Mouse (Mus musculus) Muller cell, postnatal 12 days (primary cell): ENCODE results near the gene Gopc.
"Not testable (repeated sequence)": the region's sequence is repeated elsewhere in the genome, so short reads cannot be mapped to it uniquely, and the experiment has no call there.

Experiments
- DNase-seq: peaks from one replicate; pipeline ENCODE4 v3.0.0-alpha.2; 2015; ENCODE audit errors: inconsistent ontology term

Gopc gene

DNA sequence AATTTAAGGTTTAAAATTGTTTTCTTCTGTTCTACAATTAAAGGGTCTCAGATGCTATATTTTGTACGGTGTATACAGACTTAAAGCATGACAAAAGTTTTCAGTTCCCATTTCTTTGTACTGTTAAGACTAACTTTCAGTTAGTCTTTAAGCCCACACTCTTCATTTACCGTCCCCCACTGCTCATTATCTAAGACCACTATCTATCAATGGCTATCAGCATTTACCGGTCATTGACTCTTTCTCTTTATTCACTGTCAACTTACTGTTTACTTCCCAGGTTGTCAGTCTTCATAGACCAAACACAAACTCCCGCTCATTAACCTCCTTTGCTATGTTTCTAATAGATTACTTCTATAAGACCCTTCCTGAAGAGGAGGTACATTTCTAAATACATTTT lies 5.3 kb upstream of the Gopc start:
- no peak for DNase-seq

DNA sequence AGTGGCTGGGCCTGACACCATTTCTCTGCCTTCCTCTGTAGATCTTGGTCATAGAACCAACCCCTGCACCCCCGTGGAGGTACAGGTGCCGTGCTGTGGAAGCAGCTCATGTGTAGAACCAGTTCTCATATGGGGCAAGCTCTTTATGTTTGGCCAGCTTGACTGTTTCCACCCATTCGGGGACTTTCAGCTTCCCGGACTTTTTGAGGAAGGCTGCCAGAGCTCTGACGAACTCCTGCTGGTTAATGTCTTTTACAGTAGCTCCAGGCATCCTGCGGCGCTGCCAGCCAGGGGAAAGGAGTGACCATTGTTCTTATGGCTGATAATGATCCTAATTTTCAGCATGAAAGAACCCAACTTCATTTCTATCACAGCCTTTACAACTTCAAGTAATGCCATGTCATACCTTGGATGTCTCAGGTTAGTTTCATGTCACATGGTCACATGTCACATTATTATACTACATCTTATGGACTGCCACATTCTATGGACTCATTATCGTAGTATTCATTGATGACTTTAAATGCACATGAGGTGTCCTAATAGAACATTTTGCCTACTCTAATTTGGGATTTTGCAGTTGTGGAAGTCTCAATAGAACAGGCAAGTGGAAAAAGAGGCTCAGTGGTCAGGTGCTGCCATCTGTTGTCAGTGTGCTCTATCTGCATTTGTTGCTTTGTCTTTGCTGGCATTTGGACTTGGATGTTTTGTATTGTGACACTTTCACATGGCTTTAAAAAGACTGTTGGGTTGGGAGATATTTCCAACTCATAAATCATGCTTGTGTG lies 3.1 kb upstream of the Gopc start:
- DNase-seq = peak; percentile 60

GRCm38 (mm10) chr10:52383522-52383921 lies 1.6 kb upstream of the Gopc start:
- no peak for DNase-seq

DNA sequence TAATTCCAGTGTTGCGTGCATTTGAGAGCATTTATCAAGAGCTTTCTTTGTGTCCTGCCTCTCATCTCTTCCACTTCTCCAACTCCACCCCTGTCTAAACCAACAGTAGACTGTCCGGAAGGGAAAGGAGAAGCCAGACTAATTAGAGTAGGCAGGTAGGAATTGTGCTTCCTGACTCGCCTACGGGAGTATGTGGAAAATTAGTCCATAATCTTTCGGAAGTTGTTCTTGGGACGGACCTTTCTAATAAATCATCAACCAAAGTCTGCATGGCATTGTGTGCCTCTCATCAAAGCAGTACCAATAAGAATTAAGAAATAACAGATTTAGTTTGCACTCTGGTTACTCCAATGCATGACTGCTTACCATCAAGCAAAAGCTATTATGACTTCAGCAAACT lies 1.1 kb upstream of the Gopc start:
- DNase-seq = peak; percentile 15

DNA sequence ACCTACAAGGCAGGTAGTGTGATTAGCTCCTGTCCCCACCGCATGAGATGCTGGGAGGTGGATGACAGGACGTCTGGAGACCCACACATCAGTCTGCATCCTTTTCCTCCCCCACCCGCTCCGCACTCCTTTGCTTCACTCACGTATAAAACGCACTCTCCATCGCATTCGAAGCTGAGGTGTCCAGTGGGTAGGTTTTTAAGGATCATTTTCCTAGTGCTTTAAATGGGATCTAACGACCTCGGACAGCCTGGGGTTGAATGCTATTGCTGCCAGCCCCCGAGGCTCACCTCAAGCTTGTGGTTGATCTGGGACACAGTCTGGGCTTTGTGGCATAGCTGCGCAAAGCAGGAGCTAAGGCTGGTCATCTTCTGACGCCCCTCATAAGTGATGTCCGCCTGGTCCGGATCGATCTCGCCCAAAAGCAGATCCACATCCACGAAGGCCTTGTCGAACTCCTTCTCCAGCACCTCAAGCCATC lies 563 bp downstream of the Gopc start:
- DNase-seq = no peak

DNA sequence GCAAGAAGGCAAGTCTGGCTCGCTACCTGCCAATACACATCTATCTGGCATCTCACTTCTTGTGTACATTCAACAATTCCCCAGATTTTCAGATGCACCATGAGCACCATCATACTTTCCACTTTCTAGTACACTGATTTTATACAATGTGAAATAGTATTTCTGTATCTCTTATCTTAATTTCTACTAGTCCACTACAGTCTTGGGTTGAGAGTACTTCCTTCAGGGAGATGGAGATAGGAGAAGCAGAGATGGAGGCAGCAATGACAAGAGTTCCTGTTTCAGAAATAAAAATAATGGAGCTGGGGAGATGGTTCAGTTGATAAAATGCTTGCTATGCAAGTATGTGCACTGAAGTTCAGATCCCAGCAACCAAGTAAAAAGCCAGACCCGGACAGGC lies 4.1 kb downstream of the Gopc start:
- no peak for DNase-seq

DNA sequence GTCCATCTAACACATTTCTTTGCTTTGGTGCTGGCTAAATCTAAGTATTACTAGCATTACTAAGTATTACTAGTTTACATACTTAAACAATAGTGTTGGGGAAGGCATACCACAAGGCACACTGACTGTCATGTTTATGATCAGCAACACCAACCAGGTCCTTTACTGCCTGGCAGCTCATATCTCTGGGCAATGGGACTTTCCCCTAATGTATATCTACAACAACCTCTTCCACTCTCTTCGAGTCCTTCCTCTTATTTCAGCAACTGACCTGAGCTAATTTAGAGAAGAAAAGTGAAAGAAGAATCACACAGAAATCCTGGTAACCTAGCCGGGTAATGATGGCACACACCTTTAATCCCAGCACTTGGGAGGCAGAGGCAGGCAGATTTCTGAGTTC lies 5.5 kb downstream of the Gopc start:
- no peak for DNase-seq

DNA sequence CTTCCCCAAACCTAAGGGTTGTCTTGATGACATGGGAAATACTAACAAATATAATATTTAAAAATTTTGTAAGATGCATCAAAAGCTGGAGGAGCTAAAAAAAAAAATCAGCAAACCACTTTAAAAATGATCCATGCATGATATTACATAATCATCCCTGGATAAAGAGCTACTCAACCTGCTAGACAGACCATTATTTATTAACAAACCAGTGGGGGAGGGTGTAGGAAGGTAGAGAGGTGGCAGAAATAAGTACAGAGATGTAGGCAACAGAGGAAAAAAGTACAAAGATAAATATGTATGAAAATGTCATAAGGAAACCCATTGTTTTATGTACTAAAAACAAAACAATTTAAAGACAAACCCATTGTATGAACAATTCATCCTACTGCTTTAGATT lies 7.3 kb downstream of the Gopc start:
- no peak for DNase-seq

DNA sequence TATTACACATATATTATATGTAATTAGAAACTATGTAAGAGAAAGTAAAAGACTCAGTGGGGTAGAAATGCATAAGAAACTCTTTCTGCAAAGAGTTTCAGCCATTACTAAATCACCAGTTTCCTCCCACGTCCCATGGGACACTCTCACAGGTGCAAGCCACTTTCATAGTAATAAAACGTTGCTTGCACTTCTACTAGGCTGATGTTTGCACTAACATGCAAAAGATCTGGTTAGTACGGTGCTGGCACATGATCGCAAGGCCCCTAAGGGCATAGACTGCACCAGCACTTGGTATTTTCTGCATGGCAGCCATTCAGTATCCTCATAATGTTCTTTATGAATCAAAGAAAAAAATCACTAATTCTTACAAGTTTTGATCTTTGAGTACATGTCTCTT lies 8.1 kb downstream of the Gopc start:
- no peak for DNase-seq

DNA sequence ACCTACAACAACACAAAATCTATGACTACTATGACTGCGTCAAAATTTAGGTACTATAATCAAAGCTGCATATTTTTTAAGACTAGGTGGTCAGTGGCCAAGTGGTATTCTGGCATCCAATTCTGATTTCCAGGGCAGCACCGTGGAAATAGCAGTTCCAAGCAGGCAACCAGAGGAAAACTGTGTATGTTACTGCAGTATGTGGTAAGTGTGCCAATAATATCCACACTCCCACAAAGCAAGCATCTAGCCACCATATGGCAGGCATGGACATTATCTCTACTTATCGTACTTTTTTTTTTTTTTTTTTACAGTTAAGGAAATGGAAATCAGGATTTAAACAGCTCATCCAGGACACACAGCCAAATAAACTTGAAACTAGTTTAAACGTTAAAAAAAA lies 13.5 kb downstream of the Gopc start:
- no peak for DNase-seq

DNA sequence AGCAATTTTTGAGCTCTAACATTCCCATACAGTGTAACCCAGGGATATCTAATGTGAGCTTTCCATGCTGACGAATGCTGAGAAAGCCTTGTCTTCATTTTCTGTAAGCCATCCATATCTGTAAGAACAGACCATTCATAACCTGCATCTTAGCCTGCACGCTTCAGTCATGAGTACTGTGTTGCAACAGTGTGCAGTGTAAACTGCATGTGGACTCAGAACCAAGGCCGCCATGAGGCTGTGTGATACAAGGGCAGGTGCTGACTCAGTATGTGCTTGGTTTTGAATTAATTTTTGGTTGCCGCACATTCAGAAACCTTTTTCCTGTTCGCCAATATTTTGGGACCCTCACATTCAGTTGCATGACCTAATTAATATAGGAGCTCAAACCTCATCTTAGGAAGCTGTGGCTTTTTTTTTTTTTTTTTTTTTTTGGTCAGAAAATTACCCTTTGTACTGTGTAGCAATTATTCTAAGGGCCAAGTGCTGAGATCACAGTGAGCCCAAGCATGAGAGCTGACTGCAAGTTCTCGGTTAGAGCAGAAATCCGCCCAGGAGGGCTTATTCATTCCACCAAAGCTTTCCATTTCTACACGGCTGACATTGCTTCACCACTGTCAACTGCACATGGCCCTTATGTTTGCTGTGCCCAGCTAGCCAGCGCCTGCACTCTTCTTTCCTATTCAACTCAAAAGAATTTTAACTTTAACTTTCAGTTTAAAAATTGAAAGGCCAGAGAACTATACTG lies 20.9 kb downstream of the Gopc start:
- DNase-seq = no peak

- no peak for DNase-seq
Measured at GRCm38 (mm10) chr10:52360241-52360735, 21.6 kb downstream of the Gopc start.

DNA sequence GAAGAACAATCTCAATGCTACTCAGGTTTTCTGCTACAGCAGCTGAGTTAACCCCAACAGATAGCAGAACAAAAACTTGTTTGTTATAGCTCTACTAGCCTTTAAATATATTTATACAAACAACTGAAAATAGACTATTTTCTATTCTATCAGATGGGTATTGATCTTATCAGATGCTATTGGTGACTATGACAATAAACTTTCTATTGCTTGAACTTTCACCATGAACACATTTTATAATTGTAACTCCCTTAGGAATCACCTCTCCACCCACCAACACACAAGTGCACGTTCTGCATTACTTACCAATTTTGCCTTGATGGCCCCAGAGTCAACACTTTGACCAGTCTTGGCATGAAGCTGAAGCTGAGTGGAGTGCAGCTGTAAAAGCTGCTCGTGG lies 23.5 kb downstream of the Gopc start, which contains the start of gene Gm26741:
Gene Gm26741 (plus strand): TSS at position 301 of the 400 bp plus-strand sequence.
- no peak for DNase-seq

- DNase-seq = no peak
Measured at GRCm38 (mm10) chr10:52353184-52353583, 28.7 kb downstream of the Gopc start.

- not testable (repeated sequence) for DNase-seq
Measured at GRCm38 (mm10) chr10:52343324-52343723, 38.6 kb downstream of the Gopc start.

DNA sequence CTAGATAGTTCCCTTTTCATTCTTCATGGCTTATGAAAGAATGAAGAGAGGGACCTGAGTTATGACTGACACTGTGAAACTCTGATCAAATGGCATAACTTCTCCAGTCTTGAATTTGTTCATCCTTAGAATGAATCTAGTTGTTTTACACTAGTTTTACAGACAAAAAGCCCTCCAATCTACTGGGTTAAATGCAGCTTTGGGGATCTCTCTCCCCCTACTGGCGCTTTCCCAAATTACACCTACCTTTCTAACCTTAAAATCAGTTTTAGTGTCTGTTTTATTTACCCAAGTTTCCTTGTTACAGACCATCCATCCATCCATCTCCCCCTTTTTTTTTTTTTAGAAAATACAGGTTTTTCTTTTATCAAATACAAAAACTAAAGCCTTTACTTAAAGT lies 50.9 kb downstream of the Gopc start:
- peak; percentile 12 for DNase-seq

- DNase-seq = no peak
Measured at GRCm38 (mm10) chr10:52321918-52322317, 60.0 kb downstream of the Gopc start.

DNA sequence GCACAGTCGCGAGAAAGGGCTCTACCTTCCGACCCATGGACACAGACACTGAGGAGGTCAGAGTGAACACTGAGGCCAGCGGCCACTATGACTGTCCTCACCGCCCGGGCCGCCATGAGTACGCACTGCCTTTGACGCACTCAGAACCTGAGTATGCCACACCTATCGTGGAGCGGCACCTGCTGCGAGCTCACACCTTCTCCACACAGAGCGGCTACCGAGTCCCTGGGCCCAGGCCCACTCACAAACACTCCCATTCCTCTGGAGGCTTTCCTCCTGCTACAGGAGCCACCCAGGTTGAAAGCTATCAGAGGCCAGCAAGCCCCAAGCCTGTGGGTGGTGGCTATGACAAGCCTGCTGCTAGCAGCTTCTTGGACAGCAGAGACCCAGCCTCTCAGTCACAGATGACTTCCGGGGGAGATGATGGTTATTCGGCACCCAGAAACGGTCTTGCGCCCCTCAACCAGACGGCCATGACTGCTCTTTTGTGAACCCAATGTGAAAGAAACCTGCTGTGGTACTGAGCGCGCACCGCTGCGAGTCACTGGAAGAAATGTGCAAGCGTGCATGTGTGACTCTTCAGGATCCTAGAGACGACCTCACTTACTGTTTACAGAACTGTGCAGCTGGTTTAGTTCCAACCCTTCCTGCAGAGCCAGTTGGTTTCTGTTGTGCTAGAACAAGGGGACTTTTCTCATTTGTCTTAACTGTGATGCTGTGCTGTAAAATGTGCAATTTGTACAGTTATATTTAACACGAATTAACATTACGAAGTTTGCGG lies 62.2 kb downstream of the Gopc start:
- no peak for DNase-seq

- no peak for DNase-seq
Measured at GRCm38 (mm10) chr10:52309196-52309595, 72.7 kb downstream of the Gopc start.

GRCm38 (mm10) chr10:52304574-52304973 lies 77.3 kb downstream of the Gopc start:
- peak; percentile 4 for DNase-seq

DNA sequence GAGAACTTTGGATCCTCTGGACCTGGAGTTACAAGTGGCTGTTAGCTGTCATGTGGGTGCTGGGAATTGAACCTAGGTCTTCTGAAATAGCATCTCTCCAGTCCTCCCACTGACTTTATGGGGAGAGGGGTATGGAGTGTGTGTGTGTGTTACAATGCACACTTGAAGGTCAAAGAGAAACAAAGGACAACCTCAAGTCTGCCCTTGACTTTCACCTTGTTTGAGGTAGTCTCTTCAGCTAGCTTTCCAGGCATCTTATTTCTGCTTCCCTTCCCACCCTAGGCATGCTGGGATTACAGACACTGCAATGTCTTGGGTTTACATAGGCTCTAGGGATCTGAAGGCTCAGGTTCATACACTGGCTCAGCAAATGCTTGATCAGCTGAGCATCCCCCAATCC lies 79.7 kb downstream of the Gopc start:
- no peak for DNase-seq

GRCm38 (mm10) chr10:52301766-52302165 lies 80.2 kb downstream of the Gopc start:
- DNase-seq = no peak
